Mouse (Mus musculus) hindbrain, embryonic 13.5 days (tissue): ENCODE data around the gene Rabl3. TPM values are rescaled to one million over a fixed set of nuclear protein-coding genes. Genes with fewer than 3 reads are reported as not detected.

Experiments
- ATAC-seq: fragments of 200-750 bp; cut with Nextera tagmentation; 2 replicates; pipeline ENCODE4 v1.8.0; 2017; ENCODE audit warnings: moderate TSS enrichment; ENCODE audit not compliant: low FRiP score
- H3K27ac ChIP-seq: fragments of 300-500 bp; sonication (generic); 2 replicates; pipeline ENCODE4 v1.5.1; 2015; ENCODE audit warnings: inconsistent platforms, mild to moderate bottlenecking, moderate library complexity
- H3K27me3 ChIP-seq: fragments of 300-500 bp; sonication (generic); 2 replicates; pipeline ENCODE4 v1.6.1; 2015; ENCODE audit warnings: mild to moderate bottlenecking, inconsistent platforms
- H3K36me3 ChIP-seq: fragments of 300-500 bp; sonication (generic); 2 replicates; pipeline ENCODE4 v1.6.1; 2015; ENCODE audit warnings: mild to moderate bottlenecking, inconsistent platforms
- H3K4me1 ChIP-seq: fragments of 300-500 bp; sonication (generic); replicated peaks from 2 replicates; pipeline ENCODE4 v1.6.1; 2015; ENCODE audit warnings: inconsistent platforms
- H3K4me2 ChIP-seq: fragments of 300-500 bp; sonication (generic); 2 replicates; pipeline ENCODE4 v1.6.1; 2015; ENCODE audit warnings: inconsistent platforms, mild to moderate bottlenecking, moderate library complexity
- H3K4me3 ChIP-seq: fragments of 300-500 bp; sonication (generic); 2 replicates; pipeline ENCODE4 v1.5.1; 2015; ENCODE audit warnings: mild to moderate bottlenecking, inconsistent platforms
- H3K9ac ChIP-seq: fragments of 300-500 bp; sonication (generic); 2 replicates; pipeline ENCODE4 v1.6.1; 2015; ENCODE audit warnings: mild to moderate bottlenecking, inconsistent platforms
- H3K9me3 ChIP-seq: fragments of 300-500 bp; sonication (generic); 2 replicates; pipeline ENCODE4 v1.6.1; 2016; ENCODE audit warnings: inconsistent platforms
- WGBS: fragments of 180-500 bp; shearing (Covaris S2); methylation state at CpG from one replicate; pipeline ENCODE4 v1.1.7; 2015; 5-methylcytosine and 5-hydroxymethylcytosine counted together
- polyA plus RNA-seq: library from polyadenylated mRNA; unstranded; fragments of >200 nt; fragmentation: Nextera tagmentation; extraction: Ambion mirVana; gene quantifications from 2 replicates; pipeline ENCODE4 v1.2.1, GENCODE M21; 2015

The Rabl3 gene
- 20.5 and 22.9 TPM in 2 replicates for polyA plus RNA-seq

DNA sequence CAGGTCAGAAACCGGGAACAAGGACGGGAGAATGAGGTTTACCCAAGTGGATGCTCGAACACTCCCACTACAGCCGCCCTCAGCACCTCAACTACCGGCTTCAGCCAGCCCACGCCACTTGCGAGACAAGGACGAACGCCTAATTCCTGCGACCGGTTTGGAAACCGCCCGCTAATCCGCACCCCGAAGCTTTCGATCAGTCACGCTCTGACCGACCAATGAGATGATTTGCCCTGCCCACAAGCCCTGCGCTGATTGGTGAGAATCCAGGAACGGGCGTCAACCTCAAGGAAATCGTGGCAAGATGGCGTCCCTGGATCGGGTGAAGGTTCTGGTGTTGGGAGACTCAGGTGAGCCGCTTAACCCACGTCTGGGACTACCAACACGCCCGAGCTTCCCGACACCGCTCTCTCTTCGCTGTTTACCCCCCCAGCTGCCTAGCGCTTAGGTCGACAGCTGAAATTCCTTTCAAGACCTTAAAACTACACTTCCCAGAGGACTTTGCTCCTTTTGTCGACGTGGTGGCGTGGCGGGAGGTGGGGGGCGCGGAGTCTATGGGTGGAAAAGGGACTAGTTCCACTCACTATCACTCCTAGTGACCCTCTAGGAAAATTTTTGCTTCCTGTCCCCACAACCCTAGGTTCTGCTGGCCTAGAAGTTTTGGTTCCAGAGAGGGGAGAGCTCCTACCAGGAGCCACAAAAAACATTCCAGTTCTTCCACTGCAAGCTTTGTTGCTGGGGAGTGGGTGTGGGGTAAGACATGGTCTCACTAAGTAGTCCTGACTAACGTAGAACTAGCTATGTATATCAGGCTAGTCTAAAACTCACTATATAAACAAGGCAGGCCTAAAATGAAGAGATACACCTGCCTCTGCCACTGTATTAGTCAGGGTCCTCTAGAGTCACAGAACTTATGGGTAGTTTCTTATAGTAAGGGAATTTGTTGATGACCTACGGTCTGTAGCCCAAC, at the start of gene Rabl3, which contains the start of gene Gtf2e1:
TSS of gene Rabl3 (plus strand) at position 275 of the 970 bp plus-strand sequence.
TSS of gene Gtf2e1 (minus strand) at position 179 of the 970 bp plus-strand sequence.
- WGBS: 2% methylated on average over 41 of the region's 41 CpGs
- peak within 1 kb of the TSS; percentile 97 for H3K9ac ChIP-seq
- peak; percentile 99 for ATAC-seq
- peaks cover 26% of the 10 kb centered on the region for H3K4me1 ChIP-seq
- H3K4me3 ChIP-seq: peak within 1 kb of the TSS; percentile 81
- peak within 1 kb of the TSS; percentile 75 for H3K4me2 ChIP-seq
- no peaks in the 10 kb centered on the region for H3K27me3 ChIP-seq
- H3K9me3 ChIP-seq: no peaks in the 10 kb centered on the region
- H3K27ac ChIP-seq: peak within 1 kb of the TSS; percentile 93
- peaks cover 12% of the 10 kb centered on the region for H3K36me3 ChIP-seq

- Histone ChIP-seq H3K36me3 (no peaks in the 10 kb centered on the region), H3K27me3 (no peaks in the 10 kb centered on the region), H3K4me3 (no peak overlapping the region), H3K9ac (no peak overlapping the region), H3K4me2 (no peak overlapping the region), H3K4me1 (peaks cover 5% of the 10 kb centered on the region; the same call in 1 of the 2 replicates), H3K9me3 (no peaks in the 10 kb centered on the region), H3K27ac (no peak overlapping the region)
- no peak for ATAC-seq
- WGBS: 84% methylated on average over 6 of the region's 6 CpGs
Measured at GRCm38 (mm10) chr16:37495017-37495416, 44.7 kb upstream of the Rabl3 start.

GRCm38 (mm10) chr16:37498581-37498980, 41.1 kb upstream of the Rabl3 start:
- WGBS: 76% methylated on average over 9 of the region's 9 CpGs
- no peak for ATAC-seq

DNA sequence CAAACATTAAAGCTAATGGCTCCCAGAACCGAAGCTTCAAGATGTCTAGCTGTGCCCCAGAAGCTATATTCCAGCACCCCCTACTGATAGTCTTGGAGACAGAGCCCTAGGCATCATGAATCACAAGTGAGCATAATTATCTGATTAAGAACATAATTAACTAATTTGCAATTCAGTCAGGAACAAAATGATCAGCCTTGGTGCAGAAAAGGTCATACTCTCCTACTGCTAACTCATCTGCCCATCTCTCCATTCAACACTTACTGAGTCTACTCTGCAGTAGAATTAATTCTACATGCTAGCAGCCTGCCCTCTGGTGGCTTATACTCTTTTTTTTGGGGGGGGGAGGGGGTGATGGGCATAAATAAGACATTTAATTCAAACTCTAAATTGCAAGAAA, 35.2 kb upstream of the Rabl3 start:
- H3K4me1 ChIP-seq: 0 out of 2 replicates have a peak, but pooled peaks cover 3% of the 10 kb centered on the region
- H3K27me3 ChIP-seq: no peaks in the 10 kb centered on the region
- no peak overlapping the region for H3K9ac ChIP-seq
- H3K27ac ChIP-seq: no peak overlapping the region
- 39% methylated on average over 1 of the region's 1 CpGs for WGBS
- H3K36me3 ChIP-seq: no peaks in the 10 kb centered on the region
- no peak overlapping the region for H3K4me2 ChIP-seq
- H3K4me3 ChIP-seq: no peak overlapping the region
- no peak for ATAC-seq
- no peaks in the 10 kb centered on the region for H3K9me3 ChIP-seq

More at GRCm38 (mm10) chr16:37498581-37498980, 41.1 kb upstream of the Rabl3 start:
- Histone ChIP-seq H3K9ac (no peak overlapping the region), H3K4me2 (no peak overlapping the region), H3K36me3 (no peaks in the 10 kb centered on the region), H3K27ac (no peak overlapping the region), H3K4me1 (peaks cover 5% of the 10 kb centered on the region; the same call in 1 of the 2 replicates), H3K4me3 (no peak overlapping the region), H3K27me3 (no peaks in the 10 kb centered on the region), H3K9me3 (no peaks in the 10 kb centered on the region)

DNA sequence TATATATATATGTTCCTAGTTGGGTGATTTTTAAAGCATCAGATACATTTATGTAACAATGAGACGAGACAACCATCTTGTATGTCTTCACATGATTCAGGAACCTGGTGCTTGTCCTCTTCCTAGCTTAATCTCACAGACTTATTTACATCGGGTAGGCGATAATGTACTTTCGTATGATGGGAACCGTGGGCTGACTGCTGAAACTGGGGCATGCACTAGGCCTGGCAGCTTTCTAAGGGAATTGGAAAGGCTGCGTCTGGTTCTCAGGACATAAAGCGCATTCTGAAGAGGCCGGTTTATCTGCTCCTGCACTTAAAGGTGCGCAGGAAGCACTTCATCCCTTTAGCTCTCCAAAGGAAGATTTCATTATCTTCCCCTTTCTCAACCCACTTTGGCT, 32.9 kb upstream of the Rabl3 start:
- Histone ChIP-seq H3K9me3 (no peaks in the 10 kb centered on the region), H3K4me2 (no peak overlapping the region), H3K27me3 (no peaks in the 10 kb centered on the region), H3K9ac (no peak overlapping the region), H3K4me1 (0 out of 2 replicates have a peak, but pooled peaks cover 3% of the 10 kb centered on the region), H3K36me3 (peaks cover 17% of the 10 kb centered on the region), H3K4me3 (no peak overlapping the region), H3K27ac (peak overlapping the region; percentile 12; the same call in 1 of the 2 replicates)
- 87% methylated on average over 9 of the region's 9 CpGs for WGBS
- no peak for ATAC-seq

- 0 out of 2 replicates have a peak, but pooled peaks cover 3% of the 10 kb centered on the region for H3K4me1 ChIP-seq
- H3K36me3 ChIP-seq: peaks cover 40% of the 10 kb centered on the region
- no peaks in the 10 kb centered on the region for H3K9me3 ChIP-seq
- WGBS: 89% methylated on average over 15 of the region's 15 CpGs
- no peak for ATAC-seq
- no peaks in the 10 kb centered on the region for H3K27me3 ChIP-seq
- H3K4me2 ChIP-seq: no peak overlapping the region
- H3K27ac ChIP-seq: no peak overlapping the region
- no peak overlapping the region for H3K9ac ChIP-seq
- no peak overlapping the region for H3K4me3 ChIP-seq
Measured at GRCm38 (mm10) chr16:37511489-37511888, 28.2 kb upstream of the Rabl3 start.

GRCm38 (mm10) chr16:37514644-37515043, 25.0 kb upstream of the Rabl3 start:
- WGBS: 82% methylated on average over 8 of the region's 8 CpGs
- Histone ChIP-seq H3K4me1 (no peaks in the 10 kb centered on the region), H3K9ac (no peak overlapping the region), H3K27ac (no peak overlapping the region), H3K4me3 (no peak overlapping the region), H3K27me3 (no peaks in the 10 kb centered on the region), H3K36me3 (peaks cover 52% of the 10 kb centered on the region), H3K4me2 (no peak overlapping the region), H3K9me3 (no peaks in the 10 kb centered on the region)
- no peak for ATAC-seq

DNA sequence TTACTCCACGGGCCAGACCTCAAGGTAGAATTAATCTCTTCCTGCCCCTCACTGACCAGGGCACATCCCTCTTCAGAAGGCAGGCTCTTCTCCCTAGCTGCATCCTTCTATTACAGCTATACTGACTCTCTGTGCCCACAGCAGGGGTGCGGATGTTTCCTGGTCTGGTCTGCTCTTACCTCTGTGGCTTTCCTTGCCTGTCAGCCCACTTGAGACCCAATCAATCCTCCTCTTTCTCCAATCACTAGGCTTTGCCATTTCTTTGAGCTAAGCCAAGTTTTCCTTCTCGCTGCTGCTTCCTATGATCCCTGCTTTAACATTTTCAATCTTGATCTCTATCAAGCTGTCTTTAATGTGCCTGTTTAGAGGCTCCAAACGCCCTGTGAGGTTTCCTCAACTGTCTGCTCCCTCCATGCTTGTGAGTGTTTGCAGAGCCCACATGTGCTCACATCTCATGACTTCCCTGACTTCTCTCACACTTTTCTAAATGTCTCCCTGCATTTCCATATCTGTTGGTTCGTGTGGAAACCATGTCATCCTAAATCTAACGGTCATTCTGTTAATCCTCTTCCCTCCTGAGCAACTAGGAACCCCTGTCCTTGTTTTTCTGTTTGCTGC, 23.2 kb upstream of the Rabl3 start:
- Histone ChIP-seq H3K4me2 (no peak overlapping the region), H3K9ac (no peak overlapping the region), H3K9me3 (no peaks in the 10 kb centered on the region), H3K27ac (no peak overlapping the region), H3K4me3 (no peak overlapping the region), H3K4me1 (no peaks in the 10 kb centered on the region), H3K36me3 (peaks cover 55% of the 10 kb centered on the region), H3K27me3 (no peaks in the 10 kb centered on the region)
- no peak for ATAC-seq
- 88% methylated on average over 6 of the region's 6 CpGs for WGBS

DNA sequence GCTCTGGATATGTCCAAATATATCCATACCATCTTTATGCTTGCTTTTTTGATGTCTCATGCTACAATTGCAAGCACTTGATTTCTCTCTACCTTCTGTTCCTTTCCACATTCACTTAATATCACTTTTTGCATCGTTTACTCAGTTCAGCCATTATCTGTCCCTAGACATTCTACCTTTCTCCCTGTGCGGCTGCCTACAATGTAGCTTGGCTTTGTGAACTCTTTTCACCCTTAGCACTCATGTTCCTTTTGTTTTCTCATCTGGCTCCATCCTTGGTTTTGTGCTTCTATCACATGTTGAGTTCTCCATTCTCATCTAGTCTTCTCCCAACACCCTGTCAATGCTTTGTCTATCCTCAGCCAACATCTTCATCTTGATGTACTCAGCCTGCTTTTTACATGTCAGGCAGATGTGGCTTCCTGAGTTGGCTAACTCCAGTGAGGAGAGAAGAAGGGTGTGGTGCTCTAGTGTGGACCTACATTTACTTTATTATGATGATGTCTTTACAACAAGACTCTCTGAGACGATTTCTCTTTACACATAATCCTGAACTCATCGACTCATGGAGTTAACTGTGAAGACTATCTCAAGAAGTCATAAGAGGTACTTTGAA, 22.0 kb upstream of the Rabl3 start:
- Histone ChIP-seq H3K36me3 (peaks cover 63% of the 10 kb centered on the region), H3K4me1 (no peaks in the 10 kb centered on the region), H3K27ac (no peak overlapping the region), H3K9ac (no peak overlapping the region), H3K27me3 (no peaks in the 10 kb centered on the region), H3K9me3 (no peaks in the 10 kb centered on the region), H3K4me3 (no peak overlapping the region), H3K4me2 (no peak overlapping the region)
- ATAC-seq: no peak
- WGBS: 97% methylated on average over 4 of the region's 4 CpGs

DNA sequence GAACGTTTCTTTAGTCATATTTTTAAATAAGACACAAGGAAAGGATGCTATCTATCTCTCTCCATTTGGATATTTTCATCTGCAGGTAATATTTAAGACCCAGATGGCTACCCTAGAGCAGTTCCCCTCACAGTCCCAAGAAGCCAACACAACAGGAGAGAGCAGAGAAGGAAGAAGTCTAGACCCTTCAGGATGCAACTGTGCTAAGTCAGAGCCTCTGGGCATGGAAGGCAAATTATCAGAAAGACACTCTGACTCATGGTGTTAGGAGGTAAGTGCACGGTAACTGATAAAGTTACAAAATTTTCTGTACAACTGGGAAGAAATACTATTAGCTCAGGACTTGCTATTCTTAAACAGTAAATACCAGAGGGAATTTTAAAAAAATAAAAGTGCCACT, 21.0 kb upstream of the Rabl3 start:
- no peak for ATAC-seq
- no peak overlapping the region for H3K27ac ChIP-seq
- no peak overlapping the region for H3K4me3 ChIP-seq
- H3K4me1 ChIP-seq: no peaks in the 10 kb centered on the region
- H3K9ac ChIP-seq: no peak overlapping the region
- no peak overlapping the region for H3K4me2 ChIP-seq
- no peaks in the 10 kb centered on the region for H3K9me3 ChIP-seq
- H3K36me3 ChIP-seq: peaks cover 67% of the 10 kb centered on the region
- no peaks in the 10 kb centered on the region for H3K27me3 ChIP-seq
- 91% methylated on average over 2 of the region's 2 CpGs for WGBS

DNA sequence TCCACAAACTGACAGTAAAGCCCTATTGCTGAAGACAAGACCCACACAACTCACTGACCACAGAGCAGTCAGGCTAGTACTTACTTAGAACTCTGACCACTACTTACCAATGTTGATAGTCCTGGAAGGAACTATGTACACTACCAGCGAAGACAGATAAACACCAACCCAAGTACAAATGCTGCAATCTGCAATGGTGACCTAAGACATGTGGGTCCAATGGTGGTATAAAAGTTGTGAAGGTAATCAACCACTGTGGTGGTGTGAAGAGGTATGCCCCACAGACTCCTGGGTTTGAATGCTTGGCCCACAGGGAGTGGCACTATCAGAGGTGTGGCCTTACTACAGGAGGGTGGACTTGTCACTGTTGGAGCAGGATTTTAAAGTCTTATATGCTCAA, 20.0 kb upstream of the Rabl3 start:
- Histone ChIP-seq H3K4me1 (no peaks in the 10 kb centered on the region), H3K4me2 (no peak overlapping the region), H3K27ac (no peak overlapping the region), H3K36me3 (peaks cover 72% of the 10 kb centered on the region), H3K9me3 (no peaks in the 10 kb centered on the region), H3K4me3 (no peak overlapping the region), H3K9ac (no peak overlapping the region), H3K27me3 (no peaks in the 10 kb centered on the region)
- no peak for ATAC-seq
- 98% methylated on average over 1 of the region's 1 CpGs for WGBS
